Comparison of ENCODE assay signal across 9 mouse cellular contexts in the genomic region with DNA sequence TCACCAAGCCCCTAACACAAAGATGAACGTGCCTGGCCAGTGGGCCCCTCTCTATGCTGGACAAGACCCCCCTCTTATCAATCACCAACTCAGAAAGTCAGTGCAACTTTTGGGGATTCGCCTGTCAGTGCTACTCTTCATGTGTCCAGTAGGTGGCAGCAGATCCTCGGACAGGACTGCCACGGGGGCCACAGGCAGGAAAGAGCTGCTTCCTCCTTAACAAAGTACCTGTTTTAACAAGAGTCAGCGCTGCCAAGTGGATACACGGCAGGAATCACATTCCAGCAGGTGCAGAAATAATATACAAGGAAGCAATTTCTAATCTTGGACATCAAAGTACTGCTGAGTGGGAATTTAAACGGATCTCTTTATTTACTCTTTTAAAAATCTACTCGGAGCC.
DNase-seq lines count a peak whose midpoint lies in the region; ATAC-seq lines count a peak whose summit lies in the region.
"Had no signal": no experiment of that assay in that cellular context is flagged by ENCODE, and none has a peak within 500 bp of the region (broad histone marks: within the 10 kb centered on the region; RNA-seq: fewer than 3 reads in every experiment).

No protein-coding gene starts in this region.

- no peak overlapping the region for H3K9ac ChIP-seq in lung, embryonic 15.5 days
- H3K9ac ChIP-seq: heart, embryonic 13.5 days had no signal

- peak; percentile 79 to 80 for DNase-seq in B cell, adult 2 months
- peak; percentile 55 for DNase-seq in Muller cell, postnatal 12 days (ENCODE audit: inconsistent ontology term)
- DNase-seq in cerebellum, adult 9-11 months = peak; percentile 10
- peak; percentile 51 to 59 for DNase-seq in frontal cortex, postnatal 36 days (ENCODE audit: low spot score in 2 of 2)
- DNase-seq in kidney, postnatal 14 days = peak; percentile 68
- peak; percentile 43 for DNase-seq in ovary, postnatal 36 days (ENCODE audit: low spot score)
- peak; percentile 35 to 79 for DNase-seq in thymus, postnatal 10 days (ENCODE audit: low spot score in 2 of 2)

- no peak for ATAC-seq in lung, embryonic 15.5 days (ENCODE audit: borderline replicate concordance, extremely low read depth, low FRiP score, low TSS enrichment)

- peaks cover 31% of the 10 kb centered on the region for H3K27me3 ChIP-seq in lung, embryonic 15.5 days

- 2% methylated on average over 8 of the region's 8 CpGs for WGBS in lung, embryonic 15.5 days

- H3K27ac ChIP-seq in lung, embryonic 15.5 days = no peak overlapping the region
- H3K27ac ChIP-seq: heart, embryonic 13.5 days had no signal

- H3K4me3 ChIP-seq in lung, embryonic 15.5 days = no peak overlapping the region
- H3K4me3 ChIP-seq: heart, embryonic 13.5 days had no signal

- no peaks in the 10 kb centered on the region for H3K9me3 ChIP-seq in lung, embryonic 15.5 days
- H3K9me3 ChIP-seq: heart, embryonic 13.5 days had no signal

- H3K4me1 ChIP-seq in lung, embryonic 15.5 days = 0 out of 2 replicates have a peak, but pooled peaks cover 7% of the 10 kb centered on the region
- H3K4me1 ChIP-seq: heart, embryonic 13.5 days had no signal

- H3K4me2 ChIP-seq in lung, embryonic 15.5 days = peak overlapping the region; percentile 26
- H3K4me2 ChIP-seq: heart, embryonic 13.5 days had no signal

- no peaks in the 10 kb centered on the region for H3K36me3 ChIP-seq in lung, embryonic 15.5 days
- H3K36me3 ChIP-seq: heart, embryonic 13.5 days had no signal

Comparison
In these comparisons a context has a peak if more than half of its experiments do, and no peak if none do; other contexts are left out.
1. DNase-seq: peak in every context shown above with its lines; median percentile 80 in B cell, adult 2 months; 68 in kidney, postnatal 14 days; 57 in thymus, postnatal 10 days; 55 in Muller cell, postnatal 12 days; 55 in frontal cortex, postnatal 36 days; 43 in ovary, postnatal 36 days; 10 in cerebellum, adult 9-11 months.